Mouse (Mus musculus) myocyte (in vitro differentiated cells): ENCODE results near the gene Tnk1.

Source experiments
- MAX ChIP-seq: IDR thresholded peaks from one replicate; pipeline ENCODE4 v1.6.1; 2011; ENCODE audit warnings: low read depth, mild to moderate bottlenecking, control low read depth
- MYOD1 ChIP-seq, 3 experiments: IDR thresholded peaks; one replicate each; pipeline ENCODE4 v1.6.1; 2011; ENCODE audit warnings: control low read depth in 2 of 3, low read depth in 2 of 3, mild to moderate bottlenecking in 2 of 3, moderate library complexity in 1 of 3; ENCODE audit not compliant: insufficient read length in 2 of 3, control insufficient read depth in 1 of 3
- POLR2A ChIP-seq: IDR thresholded peaks from one replicate; pipeline ENCODE4 v1.6.1; 2011; ENCODE audit warnings: low read depth, mild to moderate bottlenecking, control low read depth, moderate library complexity; ENCODE audit not compliant: insufficient read length
- REST ChIP-seq: IDR thresholded peaks from one replicate; pipeline ENCODE4 v1.6.1; 2011; ENCODE audit warnings: mild to moderate bottlenecking, control low read depth, moderate library complexity; ENCODE audit not compliant: insufficient read depth, insufficient read length
- TCF12 ChIP-seq: IDR thresholded peaks from one replicate; pipeline ENCODE4 v1.6.1; 2011; ENCODE audit warnings: mild to moderate bottlenecking, control low read depth; ENCODE audit not compliant: poor library complexity, insufficient read depth, severe bottlenecking

- TF ChIP-seq REST (no peak), POLR2A (no peak), MYOD1 (IDR thresholded peaks at IDR 0.05; ENCODE audit: control insufficient read depth in 1 of 3, insufficient read length in 2 of 3, low read depth in 2 of 3) (no peak), TCF12 (no peak), MAX (no peak)
These were observed 22.6 kb downstream of the Tnk1 start for GRCm38 (mm10) chr11:69835966-69836335.
